Mouse (Mus musculus) spleen, postnatal 36 days (tissue): ENCODE results near the gene Necap2.

Source experiments
- DNase-seq, 2 experiments: peaks; one replicate each; pipeline ENCODE4 v3.0.0; 2022; ENCODE audit warnings: low spot score in 2 of 2, mixed read lengths in 1 of 2

Gene Necap2

DNA sequence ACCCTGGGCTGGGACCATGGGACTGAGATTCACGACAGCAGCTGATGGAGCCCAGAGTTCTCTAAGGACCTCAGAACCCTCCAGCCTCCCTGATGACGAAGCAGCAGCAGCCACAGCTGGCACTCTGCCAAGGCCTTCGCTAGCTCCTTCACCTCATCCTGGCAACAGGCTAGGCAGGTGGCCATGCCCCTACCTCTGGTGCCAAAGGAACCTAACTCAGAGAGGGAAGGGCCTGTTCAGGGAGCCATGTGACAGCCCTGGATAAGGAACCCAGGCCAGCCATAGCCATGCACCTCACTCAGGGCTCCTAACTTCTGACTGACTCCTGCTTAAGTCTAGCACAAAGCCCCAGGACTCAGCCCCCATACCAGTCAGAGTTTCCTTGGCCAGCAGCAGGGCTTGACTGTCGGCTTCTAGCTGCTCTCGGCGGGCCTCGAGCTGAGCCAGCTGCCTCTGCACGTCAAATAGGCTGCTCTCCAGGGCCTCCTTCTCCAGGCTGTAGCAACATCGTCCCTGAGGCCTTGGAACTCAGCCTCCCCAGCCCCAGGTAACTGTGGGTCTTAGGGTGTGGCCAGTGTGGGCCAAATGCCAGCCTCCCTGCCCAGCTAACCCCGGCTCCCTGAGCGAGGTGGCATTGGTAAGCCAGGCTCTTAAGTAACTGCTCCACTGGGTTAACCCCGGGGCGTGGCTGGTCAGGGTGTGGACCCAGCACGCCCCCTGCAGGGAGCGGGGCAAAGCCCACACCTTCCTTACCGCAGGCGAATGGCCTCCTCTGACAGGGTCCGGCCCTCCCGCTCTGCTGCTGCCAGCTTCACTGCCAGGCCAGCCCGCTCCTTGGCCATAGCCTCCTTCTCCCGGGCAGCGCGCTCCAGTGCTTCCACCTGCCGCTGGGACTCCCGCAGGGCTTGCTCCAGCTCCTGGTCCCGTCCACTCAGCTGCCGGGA is 44.3 kb downstream of the Necap2 start:
- DNase-seq: no peak

- DNase-seq: peak; percentile 60 to 72
Observed at GRCm38 (mm10) chr4:141031733-141032132, 46.4 kb downstream of the Necap2 start.

GRCm38 (mm10) chr4:141030541-141031206 is 47.5 kb downstream of the Necap2 start:
- no peak for DNase-seq

DNA sequence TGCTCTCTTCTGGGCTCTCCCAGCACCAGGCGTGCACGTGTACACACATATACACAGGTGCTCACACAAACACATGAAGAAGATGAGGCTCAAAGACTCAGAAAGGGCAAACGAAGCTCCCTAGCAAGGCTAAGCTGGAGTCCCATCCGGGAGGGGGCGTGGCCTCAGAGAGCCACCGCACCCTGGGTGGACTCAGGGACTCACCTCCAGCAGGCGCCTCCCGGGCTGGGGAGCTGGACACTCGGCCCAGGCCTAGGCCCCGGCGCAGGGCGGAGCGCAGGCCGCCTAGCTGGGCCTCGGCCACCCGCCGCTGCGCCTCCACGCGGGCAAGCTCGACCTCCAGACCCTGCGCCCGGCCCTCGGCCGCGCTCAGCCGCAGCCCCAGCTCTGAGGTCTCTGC is 53.2 kb downstream of the Necap2 start:
- no peak for DNase-seq

DNA sequence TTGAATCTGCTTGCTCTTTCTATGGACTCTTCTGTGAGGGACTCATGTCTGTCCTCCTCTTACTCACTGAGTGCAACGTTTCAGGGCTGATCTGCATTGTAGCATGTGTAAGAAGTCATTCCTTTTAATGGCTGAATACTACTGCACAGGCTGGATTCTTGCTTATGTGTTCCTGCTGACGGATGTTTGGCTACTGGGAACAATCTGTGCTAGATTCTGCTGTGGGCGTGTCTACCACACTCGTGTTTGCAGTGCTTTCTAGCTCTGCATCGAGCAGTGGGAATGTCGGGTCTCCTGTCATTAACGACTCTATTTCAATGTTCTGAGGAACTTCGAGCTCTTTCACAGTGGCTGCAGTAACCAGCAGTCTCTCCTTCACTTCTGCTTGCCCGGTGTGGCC is 54.1 kb downstream of the Necap2 start:
- DNase-seq: no peak

DNA sequence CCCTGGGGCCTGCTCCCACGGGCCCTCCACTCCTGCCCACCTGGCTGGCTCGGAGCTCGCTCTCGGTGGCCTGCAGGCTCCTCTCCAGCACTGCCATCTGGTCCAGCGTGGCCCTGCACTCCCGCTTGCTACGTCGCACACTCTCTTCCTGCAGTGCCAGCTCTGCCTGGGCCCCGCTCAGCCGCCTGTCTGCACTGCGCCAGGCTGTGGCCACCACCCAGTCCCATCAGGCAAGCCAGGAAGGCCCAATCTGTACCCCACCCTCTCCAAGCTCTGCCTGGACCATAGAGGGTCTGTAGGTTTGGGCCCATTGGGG is 56.6 kb downstream of the Necap2 start:
- no peak for DNase-seq

DNA sequence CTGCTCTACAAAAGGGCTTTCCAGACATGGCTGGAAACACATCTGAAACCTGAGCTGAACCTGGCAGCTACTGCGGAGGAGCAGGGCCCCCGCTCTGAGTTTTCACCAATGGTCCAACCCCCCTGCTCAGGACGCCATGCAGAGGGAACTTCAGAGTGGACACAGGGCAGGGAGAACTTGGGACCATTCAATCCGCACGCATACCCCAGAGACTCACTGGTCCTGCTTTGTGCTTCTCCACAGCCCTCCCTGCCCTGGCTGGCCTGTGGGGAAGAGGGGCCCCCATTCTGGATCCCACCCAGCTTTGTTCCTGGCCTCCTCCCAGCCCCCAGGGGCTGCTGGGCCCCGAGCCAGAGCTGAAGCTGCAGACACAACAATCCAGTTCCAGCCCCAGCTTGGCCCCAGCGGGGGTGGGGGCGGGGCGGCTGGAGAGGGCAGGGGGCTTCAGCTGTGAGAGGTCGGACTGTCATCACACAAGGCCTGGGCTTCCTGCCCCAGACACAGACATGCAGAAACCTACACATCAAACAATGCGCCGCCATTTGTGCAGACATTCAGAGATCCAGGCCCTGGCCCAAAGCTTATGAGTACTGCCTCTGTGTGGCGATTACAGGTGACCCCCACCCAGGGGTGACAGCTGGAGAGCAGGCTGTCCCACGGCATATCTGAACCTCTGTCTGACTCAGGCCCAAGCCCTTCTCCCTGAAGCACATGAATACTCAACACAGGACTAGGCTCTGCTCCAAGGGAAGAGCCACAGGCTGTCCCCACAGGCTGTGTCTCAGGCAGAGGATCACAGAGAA is 57.1 kb downstream of the Necap2 start:
- no peak for DNase-seq

DNA sequence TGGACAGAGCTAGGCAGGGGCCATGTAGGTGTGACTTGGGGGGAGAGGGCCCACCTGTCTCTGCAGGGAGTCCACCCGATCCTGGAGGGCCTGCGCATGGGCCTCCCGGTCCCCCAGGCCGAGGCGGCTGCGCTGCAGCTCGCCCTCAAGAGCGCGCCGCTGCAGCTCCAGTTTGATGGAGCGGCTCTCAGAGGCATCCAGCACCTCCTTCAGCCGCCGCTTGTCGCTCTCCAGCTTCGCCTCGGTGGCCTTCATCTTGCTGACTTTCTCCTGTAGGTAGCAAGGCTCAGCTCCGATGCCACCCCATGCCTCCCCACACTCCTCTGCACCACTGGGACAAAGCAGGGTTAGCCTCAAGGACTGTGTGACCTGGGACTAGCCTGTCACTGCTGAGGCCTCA is 57.9 kb downstream of the Necap2 start:
- DNase-seq: no peak

DNA sequence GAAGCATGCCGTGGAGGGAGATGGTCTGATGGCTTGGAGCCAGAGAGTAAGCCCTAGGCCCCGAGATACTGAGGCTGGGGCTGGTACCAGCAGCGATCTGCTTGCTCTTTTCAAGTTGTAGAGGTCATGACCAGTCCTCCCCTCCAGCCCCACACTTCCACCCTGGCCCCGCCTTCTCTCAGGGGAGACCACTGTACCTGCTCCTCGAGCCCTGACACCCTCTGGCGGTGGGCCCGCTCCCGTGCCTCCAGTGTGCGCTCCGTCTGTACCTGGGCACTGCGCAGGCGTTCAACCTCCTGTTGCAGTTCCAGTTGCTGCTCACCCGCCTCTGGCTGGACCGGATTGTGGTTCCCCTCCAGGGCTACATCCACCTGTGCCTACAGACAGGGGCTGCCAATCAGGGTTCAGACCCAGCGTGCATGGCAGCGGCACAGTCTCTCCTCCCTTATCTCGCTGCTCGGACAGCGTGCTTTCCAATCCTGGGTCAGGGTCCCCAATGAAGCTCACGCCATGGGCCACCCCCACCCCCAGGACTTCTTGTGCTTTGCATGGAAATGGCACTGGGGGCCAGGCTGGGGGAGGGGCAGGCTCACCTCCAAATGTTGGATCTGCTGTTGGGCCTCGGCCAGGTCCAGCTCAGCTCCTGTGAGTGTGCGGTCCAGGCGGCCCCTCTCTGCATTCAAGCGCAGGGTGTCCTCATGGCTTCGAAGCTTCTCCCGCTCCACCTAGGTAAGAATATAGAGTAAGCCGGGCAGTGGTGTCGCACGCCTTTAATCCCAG is 60.3 kb downstream of the Necap2 start:
- no peak for DNase-seq
